Mouse (Mus musculus) kidney, adult 9 months (tissue): ENCODE data around the gene Fcrl1.
"Not testable (repeated sequence)": the region's sequence is repeated elsewhere in the genome, so short reads cannot be mapped to it uniquely, and the experiment has no call there.

Experiments used
- DNase-seq: peaks from one replicate; pipeline ENCODE4 v3.0.0; 2022

Gene Fcrl1

GRCm38 (mm10) chr3:87376195-87377165, at the start of gene Fcrl1:
TSS of gene Fcrl1 (plus strand) at chr3:87376387.
- no peak for DNase-seq

GRCm38 (mm10) chr3:87337899-87338298, 38.3 kb upstream of the Fcrl1 start:
- DNase-seq: no peak

GRCm38 (mm10) chr3:87350992-87351391, 25.2 kb upstream of the Fcrl1 start:
- DNase-seq: not testable (repeated sequence)

GRCm38 (mm10) chr3:87357581-87357980, 18.6 kb upstream of the Fcrl1 start, which contains the start of gene Cd5l:
TSS of gene Cd5l (plus strand) at chr3:87357881.
- no peak for DNase-seq

- no peak for DNase-seq
Measured at GRCm38 (mm10) chr3:87359215-87359614, 17.0 kb upstream of the Fcrl1 start.

GRCm38 (mm10) chr3:87360466-87360865, 15.7 kb upstream of the Fcrl1 start:
- DNase-seq: no peak

GRCm38 (mm10) chr3:87365691-87366090, 10.5 kb upstream of the Fcrl1 start:
- no peak for DNase-seq

- no peak for DNase-seq
Measured at GRCm38 (mm10) chr3:87367511-87367910, 8.7 kb upstream of the Fcrl1 start.

GRCm38 (mm10) chr3:87369181-87369580, 7.0 kb upstream of the Fcrl1 start:
- no peak for DNase-seq

GRCm38 (mm10) chr3:87377228-87377627, 1.0 kb downstream of the Fcrl1 start:
- no peak for DNase-seq

GRCm38 (mm10) chr3:87377719-87378118, 1.5 kb downstream of the Fcrl1 start:
- no peak for DNase-seq

- not testable (repeated sequence) for DNase-seq
Measured at GRCm38 (mm10) chr3:87379641-87380315, 3.6 kb downstream of the Fcrl1 start.

- no peak for DNase-seq
Measured at GRCm38 (mm10) chr3:87381806-87382712, 5.9 kb downstream of the Fcrl1 start.

- no peak for DNase-seq
Measured at GRCm38 (mm10) chr3:87383308-87383707, 7.1 kb downstream of the Fcrl1 start.

- DNase-seq: no peak
Measured at GRCm38 (mm10) chr3:87385105-87385504, 8.9 kb downstream of the Fcrl1 start.

- no peak for DNase-seq
Measured at GRCm38 (mm10) chr3:87390935-87391334, 14.7 kb downstream of the Fcrl1 start.

- no peak for DNase-seq
Measured at GRCm38 (mm10) chr3:87398809-87399208, 22.6 kb downstream of the Fcrl1 start.

GRCm38 (mm10) chr3:87399906-87400305, 23.7 kb downstream of the Fcrl1 start:
- no peak for DNase-seq

- DNase-seq: no peak
Measured at GRCm38 (mm10) chr3:87401321-87401720, 25.1 kb downstream of the Fcrl1 start.

GRCm38 (mm10) chr3:87408171-87408570, 32.0 kb downstream of the Fcrl1 start:
- DNase-seq: peak; percentile 41

GRCm38 (mm10) chr3:87409196-87409935, 33.2 kb downstream of the Fcrl1 start:
- no peak for DNase-seq

GRCm38 (mm10) chr3:87410605-87411004, 34.4 kb downstream of the Fcrl1 start:
- no peak for DNase-seq
